Mouse (Mus musculus) urinary bladder, postnatal 4 days (tissue): ENCODE data around the gene BC035044.
"Not testable (repeated sequence)": the region's sequence is repeated elsewhere in the genome, so short reads cannot be mapped to it uniquely, and the experiment has no call there.

Source experiments
- DNase-seq, 2 experiments: peaks; one replicate each; pipeline ENCODE4 v3.0.0; 2021 to 2022; ENCODE audit warnings: low spot score in 2 of 2

Gene BC035044

DNA sequence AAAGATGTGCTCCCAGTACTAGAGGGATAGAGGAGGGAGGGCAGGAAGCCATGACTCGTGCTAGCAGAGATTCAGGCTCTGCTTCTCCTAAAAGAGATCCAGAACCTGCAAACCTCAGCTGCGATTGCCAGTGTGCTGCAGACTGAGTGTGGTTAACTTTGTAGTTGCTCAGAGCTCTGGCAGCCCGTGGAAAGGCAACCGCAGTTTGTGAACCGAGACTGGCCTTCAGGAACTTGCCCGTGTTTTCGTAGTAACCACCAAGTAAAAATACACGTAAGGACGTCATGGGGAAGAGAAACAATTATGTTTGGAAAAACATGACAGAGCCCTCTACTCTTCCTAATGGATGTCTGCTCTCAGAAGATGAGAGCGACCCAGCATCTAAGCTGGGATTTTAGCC lies 57.9 kb downstream of the BC035044 start:
- DNase-seq: no peak

DNA sequence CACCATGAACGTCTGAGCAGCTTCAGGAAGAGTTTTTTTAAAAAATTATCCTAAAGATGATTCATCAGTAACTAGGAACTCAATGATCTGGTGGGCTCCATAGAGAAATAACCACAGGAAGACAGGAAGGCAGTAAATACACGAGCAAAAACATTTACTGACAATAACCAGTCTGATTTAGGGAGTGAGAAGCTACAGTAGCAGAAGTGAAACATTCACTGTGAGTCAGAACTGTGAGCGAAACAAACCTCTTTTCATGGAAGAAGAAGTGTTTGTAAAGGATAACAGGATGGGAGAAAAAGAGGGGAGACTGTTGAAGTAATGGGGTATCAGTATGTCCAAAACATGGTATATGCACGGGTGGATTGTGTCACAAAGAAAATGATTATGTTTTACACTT lies 61.1 kb downstream of the BC035044 start:
- DNase-seq: no peak

DNA sequence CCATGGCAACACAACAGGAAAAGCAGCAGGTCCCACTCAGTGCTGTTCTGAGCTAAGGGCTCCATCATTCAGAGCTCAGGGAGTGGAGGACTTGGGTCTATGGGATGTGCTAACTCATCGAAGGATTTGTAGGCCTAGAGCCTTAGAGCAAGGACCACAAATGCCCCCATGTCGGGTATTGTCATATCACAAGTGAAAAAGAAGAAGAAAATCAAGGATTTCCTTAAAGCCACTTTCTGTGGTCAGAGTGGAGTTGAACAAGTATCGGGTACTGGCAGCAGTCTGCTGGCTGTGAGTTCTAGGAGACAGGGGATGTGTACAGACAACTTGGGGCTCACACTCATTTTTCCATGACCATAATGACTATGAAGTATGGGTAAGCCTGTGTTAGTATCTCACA lies 64.1 kb downstream of the BC035044 start:
- DNase-seq: no peak

DNA sequence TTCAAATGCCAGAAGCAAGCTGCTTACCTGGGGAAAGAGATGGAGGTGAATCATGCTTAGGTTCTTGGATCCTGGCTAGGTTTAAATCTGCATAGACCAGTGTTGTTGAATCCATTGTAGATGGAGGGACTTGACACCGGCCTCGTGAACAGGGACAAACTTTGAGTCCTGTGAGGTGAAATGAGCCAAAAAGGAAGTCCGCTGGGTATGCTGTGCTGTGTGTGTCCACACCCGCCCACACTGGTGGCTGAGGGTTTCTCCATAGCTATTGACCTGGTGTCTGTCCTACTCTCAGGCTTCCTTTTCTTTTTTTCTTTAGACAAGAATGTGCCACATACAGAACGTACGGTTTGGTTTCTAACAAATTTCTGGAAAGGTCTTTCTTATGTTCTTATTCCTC lies 64.8 kb downstream of the BC035044 start, which contains the start of the genes Gm44511 and Klrb1b:
Gene Gm44511, minus strand, starts transcription at position 184 of the 400 bp plus-strand sequence.
Gene Klrb1b, minus strand, starts transcription at position 200 of the 400 bp plus-strand sequence.
- no peak for DNase-seq

DNA sequence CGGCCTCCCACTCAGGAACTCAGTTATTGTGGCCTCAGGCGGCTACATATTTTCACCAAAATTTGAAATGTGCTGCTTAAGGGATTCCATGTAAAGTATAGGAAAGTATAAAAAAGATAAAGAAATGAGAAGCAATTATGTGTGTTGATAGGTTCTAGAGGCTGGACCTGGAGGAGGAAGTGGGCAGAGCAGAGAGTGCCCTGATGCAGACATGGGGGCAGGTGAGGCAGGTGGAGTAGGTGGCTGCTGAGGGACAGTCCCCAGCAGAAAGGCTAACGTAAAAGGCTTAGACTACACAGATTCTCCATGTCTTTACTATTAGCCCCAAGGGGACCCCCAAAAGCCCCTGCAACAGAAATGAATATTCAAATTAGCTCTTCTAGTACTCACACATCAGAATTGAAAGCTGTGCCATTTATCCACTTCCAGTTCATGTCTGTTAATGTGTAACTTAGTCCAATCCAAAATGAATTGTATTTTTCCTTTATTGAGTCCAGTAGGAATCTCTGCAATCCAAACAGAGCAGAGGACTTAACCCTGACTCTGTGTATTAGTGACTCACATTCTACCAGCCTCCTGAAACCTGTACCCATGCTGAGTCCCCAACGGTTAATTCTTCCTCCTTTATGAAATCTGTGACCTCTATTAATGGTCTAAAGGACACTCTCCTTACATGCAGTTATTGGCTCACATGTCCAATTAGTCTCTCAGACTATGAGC lies 72.7 kb downstream of the BC035044 start:
- DNase-seq: no peak

DNA sequence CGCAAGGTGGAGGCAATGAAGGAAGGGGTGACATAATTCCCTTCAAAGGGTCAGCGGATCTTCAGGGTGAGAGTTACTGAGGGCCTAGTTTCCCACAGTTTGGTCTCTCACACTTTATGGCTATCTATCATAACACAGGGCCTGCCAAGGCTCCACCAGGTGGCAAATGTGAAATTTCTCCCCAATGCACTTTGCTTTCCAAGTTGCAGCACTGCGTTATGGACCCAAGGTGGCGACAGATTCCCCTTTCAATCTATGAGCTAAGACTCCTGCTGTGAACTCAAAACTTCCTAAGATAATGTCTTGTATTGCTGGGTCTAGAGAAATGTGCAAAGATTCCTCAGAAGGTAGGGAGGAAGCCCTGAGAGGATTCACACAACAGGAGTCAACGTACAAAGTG lies 82.4 kb downstream of the BC035044 start:
- no peak for DNase-seq

DNA sequence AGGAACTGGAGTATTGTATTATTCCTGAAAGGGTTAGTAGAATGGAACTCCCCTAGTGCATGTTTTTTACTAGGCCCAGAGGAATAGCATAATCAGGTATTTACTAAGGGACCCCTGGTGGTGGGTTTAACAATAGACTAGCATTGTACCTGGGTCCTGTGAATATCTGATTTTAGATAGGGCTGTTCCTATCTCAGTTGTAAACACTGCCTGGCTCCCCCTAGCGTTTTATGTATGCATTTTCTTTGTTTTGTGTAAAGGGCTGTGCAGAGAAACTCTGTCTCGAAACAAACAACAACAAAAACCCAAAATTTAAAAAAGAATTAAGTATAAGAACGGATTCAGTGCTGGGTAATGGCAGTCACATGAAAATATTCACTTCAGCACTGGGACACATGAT lies 83.9 kb downstream of the BC035044 start:
- DNase-seq: no peak

DNA sequence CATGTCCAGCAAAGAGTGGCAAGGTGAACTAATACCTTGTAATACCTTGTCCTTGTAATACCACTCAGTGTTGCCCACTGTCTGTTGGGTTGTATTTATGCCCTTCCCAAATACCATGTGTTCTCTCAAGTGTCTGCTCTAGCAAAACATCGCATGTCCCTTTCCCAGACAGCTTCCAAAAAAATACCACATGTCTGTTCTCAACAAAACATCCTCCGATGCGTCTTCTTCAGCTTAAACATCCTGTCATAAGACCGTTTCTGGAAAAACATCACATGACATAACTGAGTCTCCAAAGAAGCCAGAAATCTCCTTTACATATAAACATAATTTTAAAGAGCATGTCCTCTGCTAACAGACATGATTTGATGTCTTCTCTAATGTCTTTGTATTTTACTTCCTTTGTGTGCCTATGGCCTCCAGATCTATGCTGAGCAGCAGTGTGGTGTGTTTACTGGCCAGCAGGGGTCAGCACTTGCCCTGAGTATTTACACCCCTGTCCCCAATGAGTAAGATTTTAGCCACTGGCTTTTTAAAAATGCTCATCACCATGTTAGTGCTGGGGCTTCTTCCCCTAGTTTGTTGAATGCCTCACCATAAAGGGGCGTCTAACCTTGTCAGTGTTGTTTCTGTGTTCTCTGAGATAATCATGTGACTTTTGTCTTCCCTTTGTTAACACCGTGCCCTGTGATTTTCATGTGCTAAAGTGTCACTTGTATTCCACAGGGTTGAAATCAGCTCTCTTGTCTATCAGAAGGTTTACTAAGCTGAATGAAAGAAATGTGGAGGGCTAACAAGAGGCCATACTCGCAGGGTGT lies 85.9 kb downstream of the BC035044 start:
- peak in 1 of 2 experiments; percentile 67 for DNase-seq

DNA sequence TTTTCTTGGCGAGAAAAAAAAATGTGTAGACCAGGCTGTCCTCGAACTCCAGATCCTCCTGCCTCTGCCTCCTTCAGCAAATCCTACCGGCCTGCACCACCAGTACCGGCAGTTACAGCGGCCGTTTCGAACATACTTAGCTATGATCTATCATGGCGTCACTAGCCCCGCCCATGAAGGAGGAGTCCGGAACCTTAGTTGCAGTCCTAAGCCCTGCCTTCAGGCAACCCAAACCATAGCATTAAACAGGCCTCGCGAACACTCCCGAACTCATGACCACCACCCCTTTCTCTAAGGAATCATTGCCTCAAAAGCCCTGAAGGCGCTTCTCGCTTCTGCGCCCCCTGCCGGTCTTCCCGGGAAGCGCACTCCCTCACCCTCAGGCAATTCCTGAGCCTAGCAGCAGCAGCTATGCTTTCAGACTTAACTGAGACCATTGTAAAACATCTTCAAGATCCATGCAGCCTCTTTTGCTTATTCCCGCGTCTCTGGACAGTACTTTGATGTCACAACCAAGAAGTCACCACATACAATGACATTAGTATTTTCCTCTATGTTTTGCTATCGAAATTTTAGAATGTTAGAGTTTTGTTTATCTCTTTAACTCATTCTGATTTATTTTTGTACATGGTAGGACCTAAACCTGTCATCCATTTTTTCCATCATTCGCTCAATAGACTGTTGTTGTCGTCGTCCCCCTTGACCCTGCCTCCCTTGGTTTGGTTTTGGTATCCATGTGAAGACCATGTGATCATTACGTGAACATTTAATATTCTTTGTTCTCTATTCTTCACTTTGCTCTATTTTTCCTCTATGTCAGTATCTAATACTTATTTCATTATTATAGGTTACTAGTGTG lies 87.7 kb downstream of the BC035044 start:
- DNase-seq: peak; percentile 89 to 96

DNA sequence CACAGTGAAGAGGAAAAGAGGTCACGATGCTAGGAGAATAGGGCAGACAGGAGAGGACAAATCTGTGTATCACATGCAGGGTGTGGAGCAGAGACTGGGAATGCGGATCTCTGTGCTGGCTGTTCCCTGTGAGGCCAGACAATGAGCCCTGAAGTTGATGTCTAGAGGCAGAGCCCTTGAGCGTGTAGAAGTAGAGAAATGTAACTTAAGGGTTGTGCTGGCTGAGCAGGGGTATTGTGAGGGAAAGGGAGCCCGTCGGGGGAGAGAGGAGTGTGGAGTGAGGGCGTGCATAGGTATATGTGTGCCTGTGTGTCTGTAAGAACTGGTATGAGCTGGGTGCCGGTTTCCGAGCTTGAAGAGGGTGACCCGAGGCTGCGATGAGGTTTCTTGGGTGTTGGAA lies 88.4 kb downstream of the BC035044 start:
- no peak for DNase-seq

DNA sequence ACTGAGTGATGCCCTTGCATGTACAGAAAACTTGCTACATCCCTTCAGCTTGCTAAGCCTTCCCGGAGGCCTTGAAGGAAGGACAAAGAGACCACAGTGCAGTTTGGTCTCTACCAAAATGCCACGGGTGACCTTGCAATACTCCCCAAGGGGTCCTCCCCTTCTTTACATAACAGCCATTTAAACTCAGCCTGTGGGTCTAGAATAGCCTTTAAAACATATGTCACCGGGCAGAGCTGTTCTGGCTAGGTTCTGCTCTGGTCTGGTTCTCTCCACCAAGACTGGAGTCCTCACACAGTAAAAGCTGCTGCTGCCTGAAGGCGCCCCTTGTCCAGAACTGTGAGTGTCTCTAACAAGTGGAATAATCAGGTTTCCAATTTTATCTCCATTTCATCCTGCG lies 90.2 kb downstream of the BC035044 start:
- DNase-seq: not testable (repeated sequence)

DNA sequence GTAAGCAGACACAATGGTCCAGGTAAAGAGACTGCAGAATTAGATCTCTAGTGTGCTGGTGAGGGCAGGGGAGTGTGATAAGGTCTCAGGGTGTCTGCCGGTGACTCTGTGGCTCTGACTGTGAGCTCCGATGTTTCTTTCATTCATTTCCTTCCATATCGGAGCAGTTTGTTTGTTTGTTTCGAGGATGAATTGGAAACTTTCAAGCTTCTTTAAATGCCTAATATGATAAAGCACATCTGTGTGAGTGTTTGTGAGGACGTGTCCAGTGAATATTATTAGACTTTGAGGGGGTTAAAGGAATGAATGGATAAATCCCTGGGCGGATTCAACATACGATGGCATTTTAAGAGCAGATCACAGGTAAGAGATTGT lies 91.0 kb downstream of the BC035044 start:
- no peak for DNase-seq

DNA sequence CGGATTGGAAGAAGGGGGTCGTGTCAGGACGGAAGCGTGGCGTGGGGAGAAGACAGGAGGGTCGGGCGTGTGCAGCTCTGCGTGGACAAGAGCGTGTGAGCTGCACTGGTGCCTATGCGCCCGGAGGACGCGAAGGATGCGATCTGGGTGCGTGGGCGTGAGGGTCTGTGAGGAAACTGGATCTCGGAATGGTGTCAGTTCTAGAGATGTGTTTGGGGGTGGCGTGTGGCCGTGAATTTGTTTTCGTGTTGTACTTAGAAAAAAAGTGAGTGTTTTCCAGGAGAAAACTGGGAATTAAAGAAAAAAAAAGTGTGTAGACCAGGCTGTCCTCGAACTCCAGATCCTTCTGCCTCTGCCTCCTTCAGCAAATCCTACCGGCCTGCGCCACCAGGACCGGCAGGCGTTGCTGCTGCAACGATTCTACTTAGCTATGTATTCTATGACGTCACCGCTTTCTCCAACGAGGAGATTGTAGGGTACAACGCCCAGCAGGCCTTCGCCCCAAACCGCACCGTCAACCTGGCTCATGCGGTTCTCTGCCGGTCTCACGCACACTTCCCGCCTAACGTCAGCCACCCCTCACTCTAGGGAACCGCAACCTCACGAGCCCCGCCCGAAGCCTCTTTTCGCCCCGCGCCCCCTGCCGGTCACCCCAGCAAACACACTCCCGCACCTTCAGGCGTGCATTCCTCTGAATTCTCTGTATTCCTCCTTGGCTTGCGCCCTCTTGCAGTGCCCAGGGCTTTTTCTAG lies 91.6 kb downstream of the BC035044 start:
- DNase-seq: peak; percentile 79 to 83
